9 mouse cellular contexts compared by ENCODE assay signal in the genomic region with DNA sequence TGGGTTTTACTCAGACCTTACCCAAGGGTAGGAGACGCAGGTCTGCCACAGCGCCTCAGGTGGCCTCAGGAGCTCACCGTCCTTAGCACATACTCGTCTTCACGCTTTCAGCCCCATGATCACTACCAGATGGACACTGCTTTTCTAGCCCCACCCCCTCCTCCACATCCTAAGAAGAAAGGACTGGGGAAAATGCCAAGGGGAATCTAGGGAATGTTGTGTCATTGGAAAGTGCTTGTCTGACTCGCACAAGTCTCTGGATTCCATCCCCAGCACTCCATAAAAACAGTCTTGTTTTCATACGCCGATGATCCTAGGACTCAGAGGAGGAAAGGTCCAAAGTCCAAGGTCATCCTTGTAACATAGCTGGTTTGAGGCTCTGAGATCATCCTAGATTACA.
DNase-seq lines count a peak whose midpoint lies in the region; ATAC-seq and TF ChIP-seq lines count a peak whose summit lies in the region.
"Had no signal": no experiment of that assay in that cellular context is flagged by ENCODE, and none has a peak within 500 bp of the region (broad histone marks: within the 10 kb centered on the region; RNA-seq: fewer than 3 reads in every experiment).

No protein-coding gene starts in this region.

- H3K4me3 ChIP-seq in lung, adult 2 months (replicated peaks; ENCODE audit: extremely low read depth, low read depth, low read length) = no peak overlapping the region
- H3K4me3 ChIP-seq in embryonic facial prominence, embryonic 13.5 days = no peak overlapping the region
- no peak overlapping the region for H3K4me3 ChIP-seq in forebrain, embryonic 15.5 days
- H3K4me3 ChIP-seq: hindbrain, embryonic 12.5 days; midbrain, embryonic 10.5 days had no signal

- peak; percentile 9 to 51 for DNase-seq in lung, adult 18-20 months
- DNase-seq in lung, adult 2 months = no peak
- DNase-seq in kidney, postnatal 4 days = peak; percentile 19 to 27
- DNase-seq in skeletal muscle tissue, adult 2 months (ENCODE audit: low read depth, low spot score) = peak; percentile 36
- no peak for DNase-seq in cerebellum, adult 8-10 months

- no peak overlapping the region for H3K27ac ChIP-seq in embryonic facial prominence, embryonic 13.5 days
- H3K27ac ChIP-seq in forebrain, embryonic 15.5 days (replicated peaks) = no peak overlapping the region
- H3K27ac ChIP-seq: hindbrain, embryonic 12.5 days; midbrain, embryonic 10.5 days had no signal

- no peaks in the 10 kb centered on the region for H3K27me3 ChIP-seq in embryonic facial prominence, embryonic 13.5 days
- no peaks in the 10 kb centered on the region for H3K27me3 ChIP-seq in forebrain, embryonic 15.5 days
- H3K27me3 ChIP-seq: hindbrain, embryonic 12.5 days had no signal

- no peaks in the 10 kb centered on the region for H3K36me3 ChIP-seq in embryonic facial prominence, embryonic 13.5 days
- no peaks in the 10 kb centered on the region for H3K36me3 ChIP-seq in forebrain, embryonic 15.5 days
- H3K36me3 ChIP-seq: hindbrain, embryonic 12.5 days; midbrain, embryonic 10.5 days had no signal

- H3K4me2 ChIP-seq in embryonic facial prominence, embryonic 13.5 days = 0 out of 2 replicates have a peak overlapping the region, but pooled peaks have one; percentile 7
- no peak overlapping the region for H3K4me2 ChIP-seq in forebrain, embryonic 15.5 days (replicated peaks)
- H3K4me2 ChIP-seq: hindbrain, embryonic 12.5 days had no signal

- H3K9me3 ChIP-seq in embryonic facial prominence, embryonic 13.5 days = no peaks in the 10 kb centered on the region
- no peaks in the 10 kb centered on the region for H3K9me3 ChIP-seq in forebrain, embryonic 15.5 days
- H3K9me3 ChIP-seq: hindbrain, embryonic 12.5 days; midbrain, embryonic 10.5 days had no signal

- H3K4me1 ChIP-seq in lung, adult 2 months (ENCODE audit: control insufficient read depth, insufficient read depth, low read length) = no peaks in the 10 kb centered on the region; the same call in 1 of the 2 replicates
- H3K4me1 ChIP-seq in embryonic facial prominence, embryonic 13.5 days = no peaks in the 10 kb centered on the region
- no peaks in the 10 kb centered on the region for H3K4me1 ChIP-seq in forebrain, embryonic 15.5 days
- H3K4me1 ChIP-seq: hindbrain, embryonic 12.5 days had no signal

- no peak for TF ChIP-seq CTCF in lung, adult 2 months (IDR thresholded peaks at IDR 0.05; ENCODE audit: insufficient read depth, low read length)

- 68% methylated on average over 8 of the region's 8 CpGs for WGBS in lung, adult 2 months
- WGBS in embryonic facial prominence, embryonic 13.5 days = 19% methylated on average over 8 of the region's 8 CpGs
- WGBS in forebrain, embryonic 15.5 days = 88% methylated on average over 8 of the region's 8 CpGs

- TF ChIP-seq POLR2A in lung, adult 2 months (IDR thresholded peaks at IDR 0.05; ENCODE audit: borderline replicate concordance, extremely low read depth, low read depth, low read length) = no peak

- no peak overlapping the region for H3K9ac ChIP-seq in embryonic facial prominence, embryonic 13.5 days
- H3K9ac ChIP-seq in forebrain, embryonic 15.5 days (replicated peaks) = no peak overlapping the region
- H3K9ac ChIP-seq: hindbrain, embryonic 12.5 days had no signal

- ATAC-seq in embryonic facial prominence, embryonic 13.5 days (ENCODE audit: insufficient number of reproducible peaks, insufficient read depth, low FRiP score, low TSS enrichment, low read depth) = 0 out of 2 replicates have a peak, but pooled peaks have one; percentile 43
- no peak for ATAC-seq in forebrain, embryonic 15.5 days (replicated peaks)

Comparison
In these comparisons a context has a peak if more than half of its experiments do, and no peak if none do; other contexts are left out.
1. DNase-seq: peak in lung, adult 18-20 months (2 of 2), kidney, postnatal 4 days (2 of 2) and skeletal muscle tissue, adult 2 months (single experiment); none in lung, adult 2 months (single experiment) and cerebellum, adult 8-10 months (single experiment).